Mouse (Mus musculus): Measurements from ENCODE around the gene Pemt. TPM values are rescaled to one million over a fixed set of nuclear protein-coding genes. Genes with fewer than 3 reads are reported as not detected.
"Not testable (repeated sequence)": the region's sequence is repeated elsewhere in the genome, so short reads cannot be mapped to it uniquely, and the experiment has no call there.

The Pemt gene
- total RNA-seq, 1 experiment from 2014 or later, result 69.4 TPM

GRCm38 (mm10) chr11:59948401-59948767 lies 97.9 kb downstream of the Pemt start:
- DNase-seq, result peak; percentile 37

GRCm38 (mm10) chr11:59947752-59948400 lies 98.4 kb downstream of the Pemt start, which contains the start of gene Med9:
Gene Med9, plus strand, starts transcription at chr11:59948206.
- peak; percentile 98 for DNase-seq

GRCm38 (mm10) chr11:59944855-59945254 lies 101.4 kb downstream of the Pemt start:
- DNase-seq, result not testable (repeated sequence)

GRCm38 (mm10) chr11:59941391-59941790 lies 104.9 kb downstream of the Pemt start:
- DNase-seq, result peak; percentile 85

- no peak for DNase-seq
Measured at GRCm38 (mm10) chr11:59940645-59941044, 105.6 kb downstream of the Pemt start.

- DNase-seq, result no peak
Measured at GRCm38 (mm10) chr11:59939821-59940220, 106.5 kb downstream of the Pemt start.

- peak; percentile 64 for DNase-seq
Measured at GRCm38 (mm10) chr11:59937615-59938014, 108.7 kb downstream of the Pemt start.

GRCm38 (mm10) chr11:59937023-59937422 lies 109.3 kb downstream of the Pemt start:
- peak; percentile 69 for DNase-seq

- DNase-seq, result peak; percentile 45
Measured at GRCm38 (mm10) chr11:59933943-59934342, 112.3 kb downstream of the Pemt start.

GRCm38 (mm10) chr11:59932560-59933337 lies 113.5 kb downstream of the Pemt start:
- no peak for DNase-seq

- DNase-seq, result no peak
Measured at GRCm38 (mm10) chr11:59930031-59930430, 116.3 kb downstream of the Pemt start.

- DNase-seq, result no peak
Measured at GRCm38 (mm10) chr11:59921265-59921664, 125.0 kb downstream of the Pemt start.

Other genes starting within 250 kb of the Pemt start
- 51.2 and 57.3 TPM in 2 replicates for gene Flcn, start 236.5 kb downstream of the Pemt start, total RNA-seq (2021)
- 28.9 and 30.7 TPM in 2 replicates for gene Nt5m, start 207.0 kb downstream of the Pemt start, total RNA-seq (2021)
- 93.6 and 95.6 TPM in 2 replicates for gene Cops3, start 206.7 kb downstream of the Pemt start, total RNA-seq (2021)
- 27.0 and 27.8 TPM in 2 replicates for gene Med9, start 98.3 kb downstream of the Pemt start, total RNA-seq (2021)
- gene Rasd1, start 81.5 kb downstream of the Pemt start, total RNA-seq (2021), result 29.0 and 38.0 TPM in 2 replicates
- 38.8 and 48.3 TPM in 2 replicates for gene Rai1, start 58.5 kb upstream of the Pemt start, total RNA-seq (2021)
- 102 and 130 TPM in 2 replicates for gene Srebf1, start 176.1 kb upstream of the Pemt start, total RNA-seq (2021)

Data from adrenal gland, postnatal 14 days (tissue).